Mouse (Mus musculus) G1E (cell line): ENCODE data around the gene Nacc2.

Source experiments
- CTCF ChIP-seq: IDR thresholded peaks from 2 replicates; pipeline ENCODE4 v1.5.1; 2012; ENCODE audit warnings: low read depth, low read length, inconsistent platforms, mixed read lengths
- GATA1 ChIP-seq: IDR thresholded peaks from 2 replicates; pipeline ENCODE4 v1.6.1; 2012; ENCODE audit warnings: borderline replicate concordance, low read length, inconsistent platforms, mixed read lengths
- GATA2 ChIP-seq: IDR thresholded peaks from 2 replicates; pipeline ENCODE4 v1.6.1; 2012; ENCODE audit warnings: low read depth, low read length, inconsistent platforms, borderline replicate concordance
- POLR2AphosphoS5 ChIP-seq: IDR thresholded peaks from 2 replicates; pipeline ENCODE4 v1.6.1; 2012; ENCODE audit warnings: low read depth, low read length, inconsistent platforms; ENCODE audit not compliant: insufficient replicate concordance
- TAL1 ChIP-seq: conservative IDR thresholded peaks from 2 replicates; pipeline ENCODE4 v1.6.1; 2012; ENCODE audit warnings: low read depth, low read length, inconsistent platforms, mixed read lengths

GRCm38 (mm10) chr2:26153909-26154340 is 30.9 kb upstream of the Nacc2 start:
- TF ChIP-seq CTCF (peak; percentile 68), GATA1 (no peak), TAL1 (no peak), POLR2AphosphoS5 (no peak), GATA2 (no peak)
